Mouse (Mus musculus): ENCODE results near the gene Olfr645. TPM values are rescaled to one million over a fixed set of nuclear protein-coding genes. Genes with fewer than 3 reads are reported as not detected.

Gene Olfr645
- total RNA-seq (2014; rRNA removed) (not detected in 2 replicates), polyA plus RNA-seq (2015; fragmentation: Nextera tagmentation; extraction: Ambion mirVana) (not detected in 2 replicates)

GRCm38 (mm10) chr7:104085365-104085764 is at the start of gene Olfr645:
Gene Olfr645, minus strand, starts transcription at chr7:104085465.
- DNase-seq (ENCODE audit: low spot score) = no peak
- no peak for ATAC-seq (ENCODE audit: low FRiP score)
- Histone ChIP-seq H3K27me3 (ENCODE audit: insufficient read depth, low read length) (no peaks in the 10 kb centered on the region), H3K9ac (replicated peaks; ENCODE audit: low read length, poor library complexity, severe bottlenecking) (no peak within 1 kb of the TSS), H3K36me3 (ENCODE audit: insufficient read depth, low read length) (no peaks in the 10 kb centered on the region), H3K4me3 (ENCODE audit: low read depth, low read length) (no peak within 1 kb of the TSS), H3K4me2 (ENCODE audit: low read depth, low read length, poor library complexity, severe bottlenecking) (no peak within 1 kb of the TSS), H3K4me1 (ENCODE audit: insufficient read depth, low read length) (no peaks in the 10 kb centered on the region), H3K27ac (ENCODE audit: low read depth, low read length) (no peak within 1 kb of the TSS), H3K9me3 (ENCODE audit: low read length) (no peaks in the 10 kb centered on the region)
- no peak for TF ChIP-seq CTCF (IDR thresholded peaks at IDR 0.05)
- 67% methylated on average over 1 of the region's 1 CpGs for WGBS

- H3K4me2 ChIP-seq (ENCODE audit: low read depth, low read length, poor library complexity, severe bottlenecking) = no peak within 1 kb of the TSS
- no peak for TF ChIP-seq CTCF (IDR thresholded peaks at IDR 0.05)
Measured at GRCm38 (mm10) chr7:104129726-104130125, 44.5 kb upstream of the Olfr645 start, which contains the start of gene Ubqln5. Gene Ubqln5, minus strand, starts transcription at chr7:104129826.

GRCm38 (mm10) chr7:104104757-104104972 is 19.4 kb upstream of the Olfr645 start, which contains the start of gene Olfr646:
Gene Olfr646, plus strand, starts transcription at chr7:104104873.
- H3K27ac ChIP-seq (ENCODE audit: low read depth, low read length) = no peak within 1 kb of the TSS
- DNase-seq (ENCODE audit: low spot score) = no peak
- no peak for TF ChIP-seq CTCF (IDR thresholded peaks at IDR 0.05)
- H3K9me3 ChIP-seq (ENCODE audit: low read length) = no peaks in the 10 kb centered on the region
- H3K36me3 ChIP-seq (ENCODE audit: insufficient read depth, low read length) = no peaks in the 10 kb centered on the region
- no peak within 1 kb of the TSS for H3K4me3 ChIP-seq (ENCODE audit: low read depth, low read length)
- H3K27me3 ChIP-seq (ENCODE audit: insufficient read depth, low read length) = no peaks in the 10 kb centered on the region
- H3K4me2 ChIP-seq (ENCODE audit: low read depth, low read length, poor library complexity, severe bottlenecking) = no peak within 1 kb of the TSS
- no peak for ATAC-seq (ENCODE audit: low FRiP score)
- no peaks in the 10 kb centered on the region for H3K4me1 ChIP-seq (ENCODE audit: insufficient read depth, low read length)
- H3K9ac ChIP-seq (replicated peaks; ENCODE audit: low read length, poor library complexity, severe bottlenecking) = no peak within 1 kb of the TSS

More at GRCm38 (mm10) chr7:104129726-104130125, 44.5 kb upstream of the Olfr645 start, which contains the start of gene Ubqln5:
- no peak for DNase-seq (ENCODE audit: low spot score)
- no peak within 1 kb of the TSS for H3K27ac ChIP-seq (ENCODE audit: low read depth, low read length)
- H3K9me3 ChIP-seq (ENCODE audit: low read length) = no peaks in the 10 kb centered on the region
- no peak within 1 kb of the TSS for H3K4me3 ChIP-seq (ENCODE audit: low read depth, low read length)
- WGBS = 97% methylated on average over 5 of the region's 5 CpGs
- no peaks in the 10 kb centered on the region for H3K36me3 ChIP-seq (ENCODE audit: insufficient read depth, low read length)
- H3K27me3 ChIP-seq (ENCODE audit: insufficient read depth, low read length) = no peaks in the 10 kb centered on the region
- no peak within 1 kb of the TSS for H3K9ac ChIP-seq (replicated peaks; ENCODE audit: low read length, poor library complexity, severe bottlenecking)
- ATAC-seq (ENCODE audit: low FRiP score) = no peak
- H3K4me1 ChIP-seq (ENCODE audit: insufficient read depth, low read length) = no peaks in the 10 kb centered on the region

- Histone ChIP-seq H3K4me3 (ENCODE audit: low read depth, low read length) (no peak overlapping the region), H3K36me3 (ENCODE audit: insufficient read depth, low read length) (no peaks in the 10 kb centered on the region), H3K4me2 (ENCODE audit: low read depth, low read length, poor library complexity, severe bottlenecking) (no peak overlapping the region), H3K4me1 (ENCODE audit: insufficient read depth, low read length) (no peaks in the 10 kb centered on the region), H3K27me3 (ENCODE audit: insufficient read depth, low read length) (no peaks in the 10 kb centered on the region), H3K27ac (ENCODE audit: low read depth, low read length) (no peak overlapping the region), H3K9me3 (ENCODE audit: low read length) (no peaks in the 10 kb centered on the region), H3K9ac (replicated peaks; ENCODE audit: low read length, poor library complexity, severe bottlenecking) (no peak overlapping the region)
- 74% methylated on average over 4 of the region's 4 CpGs for WGBS
- TF ChIP-seq CTCF (IDR thresholded peaks at IDR 0.05) = no peak
- DNase-seq (ENCODE audit: low spot score) (no peak), ATAC-seq (ENCODE audit: low FRiP score) (no peak)
Measured at GRCm38 (mm10) chr7:104103913-104104756, 18.9 kb upstream of the Olfr645 start.

GRCm38 (mm10) chr7:104071769-104072168 is 13.5 kb downstream of the Olfr645 start, which contains the start of gene Olfr644:
Gene Olfr644, minus strand, starts transcription at chr7:104071869.
- WGBS = 67% methylated on average over 2 of the region's 2 CpGs
- H3K27me3 ChIP-seq (ENCODE audit: insufficient read depth, low read length) = no peaks in the 10 kb centered on the region

GRCm38 (mm10) chr7:104061345-104061744 is 23.9 kb downstream of the Olfr645 start, which contains the start of gene 4930516K23Rik:
Gene 4930516K23Rik, minus strand, starts transcription at chr7:104061445.
- no peak within 1 kb of the TSS for H3K27ac ChIP-seq (ENCODE audit: low read depth, low read length)
- no peaks in the 10 kb centered on the region for H3K27me3 ChIP-seq (ENCODE audit: insufficient read depth, low read length)
- H3K4me3 ChIP-seq (ENCODE audit: low read depth, low read length) = no peak within 1 kb of the TSS
- no peaks in the 10 kb centered on the region for H3K4me1 ChIP-seq (ENCODE audit: insufficient read depth, low read length)
- TF ChIP-seq CTCF (IDR thresholded peaks at IDR 0.05) = no peak
- H3K9me3 ChIP-seq (ENCODE audit: low read length) = no peaks in the 10 kb centered on the region
- no peaks in the 10 kb centered on the region for H3K36me3 ChIP-seq (ENCODE audit: insufficient read depth, low read length)
- DNase-seq (ENCODE audit: low spot score) = no peak
- no peak within 1 kb of the TSS for H3K9ac ChIP-seq (replicated peaks; ENCODE audit: low read length, poor library complexity, severe bottlenecking)
- 50% methylated on average over 2 of the region's 2 CpGs for WGBS
- H3K4me2 ChIP-seq (ENCODE audit: low read depth, low read length, poor library complexity, severe bottlenecking) = no peak within 1 kb of the TSS
- no peak for ATAC-seq (ENCODE audit: low FRiP score)

More at GRCm38 (mm10) chr7:104071769-104072168, 13.5 kb downstream of the Olfr645 start, which contains the start of gene Olfr644:
- H3K4me3 ChIP-seq (ENCODE audit: low read depth, low read length) = no peak within 1 kb of the TSS
- H3K9ac ChIP-seq (replicated peaks; ENCODE audit: low read length, poor library complexity, severe bottlenecking) = no peak within 1 kb of the TSS
- H3K9me3 ChIP-seq (ENCODE audit: low read length) = no peaks in the 10 kb centered on the region
- TF ChIP-seq CTCF (IDR thresholded peaks at IDR 0.05) = no peak
- H3K36me3 ChIP-seq (ENCODE audit: insufficient read depth, low read length) = no peaks in the 10 kb centered on the region
- H3K4me1 ChIP-seq (ENCODE audit: insufficient read depth, low read length) = no peaks in the 10 kb centered on the region
- no peak within 1 kb of the TSS for H3K27ac ChIP-seq (ENCODE audit: low read depth, low read length)
- DNase-seq (ENCODE audit: low spot score) = no peak
- H3K4me2 ChIP-seq (ENCODE audit: low read depth, low read length, poor library complexity, severe bottlenecking) = no peak within 1 kb of the TSS
- no peak for ATAC-seq (ENCODE audit: low FRiP score)
